Mouse (Mus musculus): ENCODE measurements around the gene Hyal1. TPM values are rescaled to one million over a fixed set of nuclear protein-coding genes. Genes with fewer than 3 reads are reported as not detected.

The Hyal1 gene
- total and polyA plus RNA-seq, 3 experiments, result 2.2 to 7.3 (median 2.3) TPM

DNA sequence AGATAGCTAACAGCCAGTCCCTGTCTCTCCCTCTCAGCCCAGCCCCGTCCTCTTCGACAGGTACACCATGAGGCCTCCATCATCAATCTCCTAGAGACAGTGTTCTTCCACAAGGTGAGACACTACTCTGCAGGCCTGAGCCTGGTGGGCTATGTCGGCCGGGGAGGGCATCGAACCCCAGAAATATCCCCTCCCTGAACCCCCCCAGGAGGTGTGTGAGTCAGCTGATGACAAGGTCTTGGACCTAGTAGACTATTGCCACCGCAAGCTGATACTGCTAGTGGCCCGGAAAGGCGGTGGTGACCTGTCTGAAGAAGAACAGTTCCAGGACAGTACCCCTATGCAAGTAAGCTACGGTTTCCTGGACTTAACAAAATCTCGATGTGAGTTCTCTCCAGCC is 27.9 kb upstream of the Hyal1 start:
- no peaks in the 10 kb centered on the region for H3K9me3 ChIP-seq (replicated peaks)
- DNase-seq (ENCODE audit: low spot score) (no peak), ATAC-seq (ENCODE audit: extremely low read depth, insufficient number of reproducible peaks, low FRiP score, poor library complexity, severe bottlenecking) (no peak)
- peaks cover 5% of the 10 kb centered on the region; the same call in 1 of the 2 replicates for H3K27me3 ChIP-seq (ENCODE audit: insufficient read depth, low read length)
- H3K36me3 ChIP-seq (replicated peaks), result peaks cover 40% of the 10 kb centered on the region
- TF ChIP-seq POLR2AphosphoS5 (IDR thresholded peaks at IDR 0.05; ENCODE audit: insufficient replicate concordance, low read depth, low read length) (no peak), GATA1 (IDR thresholded peaks at IDR 0.05; ENCODE audit: borderline replicate concordance, low read length) (no peak), TAL1 (conservative IDR thresholded peaks at IDR 0.05; ENCODE audit: low read depth, low read length) (no peak), GATA2 (IDR thresholded peaks at IDR 0.05; ENCODE audit: borderline replicate concordance, low read depth, low read length) (no peak), CTCF (IDR thresholded peaks at IDR 0.05; ENCODE audit: low read depth, low read length) (no peak)
- H3K4me1 ChIP-seq (ENCODE audit: insufficient read depth, low read depth, low read length), result peaks cover 79% of the 10 kb centered on the region
- no peak overlapping the region for H3K4me3 ChIP-seq (ENCODE audit: low read depth, low read length)

DNA sequence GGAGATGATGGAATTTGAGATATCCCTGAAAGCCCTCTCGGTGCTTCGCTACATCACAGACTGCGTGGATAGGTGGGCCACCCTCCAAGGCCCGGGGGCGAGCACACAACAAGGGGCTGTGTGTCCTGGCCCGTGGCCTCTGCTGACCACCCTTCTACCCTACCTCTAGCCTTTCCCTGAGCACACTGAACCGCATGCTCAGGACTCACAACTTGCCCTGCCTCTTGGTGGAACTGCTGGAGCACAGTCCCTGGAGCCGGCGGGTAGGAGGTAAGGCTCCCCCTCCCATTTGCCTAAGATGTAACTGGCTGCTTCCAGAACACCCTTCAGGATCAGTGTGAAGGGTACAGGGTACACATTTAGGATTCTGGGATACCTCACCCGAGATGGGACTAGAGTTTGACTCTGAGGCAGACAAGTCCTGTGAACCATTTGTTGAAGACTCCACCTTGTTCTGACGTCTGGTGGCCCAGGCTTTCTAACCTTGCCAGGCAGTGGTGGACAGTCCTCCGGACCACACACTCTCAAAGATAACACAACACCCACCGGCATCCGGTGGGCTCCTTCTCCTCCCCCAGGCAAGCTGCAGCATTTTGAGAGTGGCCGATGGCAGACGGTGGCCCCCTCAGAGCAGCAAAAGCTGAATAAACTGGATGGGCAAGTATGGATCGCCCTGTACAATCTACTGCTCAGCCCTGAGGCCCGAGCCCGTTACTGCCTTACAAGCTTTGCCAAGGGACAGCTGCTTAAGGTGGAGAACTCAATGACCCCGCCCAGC is 27.2 kb upstream of the Hyal1 start:
- TF ChIP-seq GATA2 (IDR thresholded peaks at IDR 0.05; ENCODE audit: borderline replicate concordance, low read depth, low read length) (no peak), POLR2AphosphoS5 (IDR thresholded peaks at IDR 0.05; ENCODE audit: insufficient replicate concordance, low read depth, low read length) (no peak), CTCF (IDR thresholded peaks at IDR 0.05; ENCODE audit: low read depth, low read length) (no peak), GATA1 (IDR thresholded peaks at IDR 0.05; ENCODE audit: borderline replicate concordance, low read length) (no peak), TAL1 (conservative IDR thresholded peaks at IDR 0.05; ENCODE audit: low read depth, low read length) (no peak)

DNA sequence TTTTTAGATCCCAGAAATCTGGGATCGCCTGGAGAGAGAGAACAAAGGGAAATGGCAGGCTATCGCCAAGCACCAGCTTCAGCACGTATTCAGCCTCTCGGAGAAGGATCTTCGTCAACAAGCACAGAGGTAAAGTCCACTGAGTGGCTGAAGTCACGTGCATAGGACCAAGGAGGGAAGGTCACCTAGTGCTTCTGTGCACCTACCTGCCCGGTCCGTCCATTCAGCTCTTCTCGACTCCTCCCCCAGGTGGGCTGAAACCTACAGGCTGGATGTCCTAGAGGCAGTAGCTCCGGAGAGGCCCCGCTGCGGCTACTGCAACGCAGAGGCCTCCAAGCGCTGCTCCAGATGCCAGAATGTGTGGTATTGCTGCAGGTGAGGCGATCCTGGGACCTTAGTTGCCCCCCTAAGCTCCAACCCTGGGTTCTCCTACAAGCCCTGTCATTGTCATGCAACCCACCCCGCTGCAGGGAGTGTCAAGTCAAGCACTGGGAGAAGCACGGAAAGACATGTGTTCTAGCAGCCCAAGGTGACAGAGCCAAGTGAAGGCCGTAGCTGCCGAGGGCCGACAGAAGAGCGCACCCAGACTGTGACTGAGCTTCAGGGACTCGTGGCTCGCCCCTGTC is 26.1 kb upstream of the Hyal1 start:
- H3K4me1 ChIP-seq (ENCODE audit: insufficient read depth, low read depth, low read length), result peaks cover 70% of the 10 kb centered on the region
- ATAC-seq (ENCODE audit: extremely low read depth, insufficient number of reproducible peaks, low FRiP score, poor library complexity, severe bottlenecking) (no peak), DNase-seq (ENCODE audit: low spot score) (no peak)
- peaks cover 23% of the 10 kb centered on the region for H3K36me3 ChIP-seq (replicated peaks)
- TF ChIP-seq POLR2AphosphoS5 (IDR thresholded peaks at IDR 0.05; ENCODE audit: insufficient replicate concordance, low read depth, low read length) (no peak), GATA1 (IDR thresholded peaks at IDR 0.05; ENCODE audit: borderline replicate concordance, low read length) (no peak), CTCF (IDR thresholded peaks at IDR 0.05; ENCODE audit: low read depth, low read length) (no peak), GATA2 (IDR thresholded peaks at IDR 0.05; ENCODE audit: borderline replicate concordance, low read depth, low read length) (no peak), TAL1 (conservative IDR thresholded peaks at IDR 0.05; ENCODE audit: low read depth, low read length) (no peak)
- H3K27me3 ChIP-seq (ENCODE audit: insufficient read depth, low read length), result peaks cover 5% of the 10 kb centered on the region; the same call in 1 of the 2 replicates
- H3K9me3 ChIP-seq (replicated peaks), result no peaks in the 10 kb centered on the region
- peak overlapping the region; percentile 73; the same call in 1 of the 2 replicates for H3K4me3 ChIP-seq (ENCODE audit: low read depth, low read length)

More for the DNA sequence above, 27.2 kb upstream of the Hyal1 start:
- peaks cover 34% of the 10 kb centered on the region for H3K36me3 ChIP-seq (replicated peaks)
- DNase-seq (ENCODE audit: low spot score) (no peak), ATAC-seq (ENCODE audit: extremely low read depth, insufficient number of reproducible peaks, low FRiP score, poor library complexity, severe bottlenecking) (no peak)
- H3K4me3 ChIP-seq (ENCODE audit: low read depth, low read length), result no peak overlapping the region
- peaks cover 75% of the 10 kb centered on the region for H3K4me1 ChIP-seq (ENCODE audit: insufficient read depth, low read depth, low read length)
- H3K27me3 ChIP-seq (ENCODE audit: insufficient read depth, low read length), result peaks cover 5% of the 10 kb centered on the region; the same call in 1 of the 2 replicates
- no peaks in the 10 kb centered on the region for H3K9me3 ChIP-seq (replicated peaks)

DNA sequence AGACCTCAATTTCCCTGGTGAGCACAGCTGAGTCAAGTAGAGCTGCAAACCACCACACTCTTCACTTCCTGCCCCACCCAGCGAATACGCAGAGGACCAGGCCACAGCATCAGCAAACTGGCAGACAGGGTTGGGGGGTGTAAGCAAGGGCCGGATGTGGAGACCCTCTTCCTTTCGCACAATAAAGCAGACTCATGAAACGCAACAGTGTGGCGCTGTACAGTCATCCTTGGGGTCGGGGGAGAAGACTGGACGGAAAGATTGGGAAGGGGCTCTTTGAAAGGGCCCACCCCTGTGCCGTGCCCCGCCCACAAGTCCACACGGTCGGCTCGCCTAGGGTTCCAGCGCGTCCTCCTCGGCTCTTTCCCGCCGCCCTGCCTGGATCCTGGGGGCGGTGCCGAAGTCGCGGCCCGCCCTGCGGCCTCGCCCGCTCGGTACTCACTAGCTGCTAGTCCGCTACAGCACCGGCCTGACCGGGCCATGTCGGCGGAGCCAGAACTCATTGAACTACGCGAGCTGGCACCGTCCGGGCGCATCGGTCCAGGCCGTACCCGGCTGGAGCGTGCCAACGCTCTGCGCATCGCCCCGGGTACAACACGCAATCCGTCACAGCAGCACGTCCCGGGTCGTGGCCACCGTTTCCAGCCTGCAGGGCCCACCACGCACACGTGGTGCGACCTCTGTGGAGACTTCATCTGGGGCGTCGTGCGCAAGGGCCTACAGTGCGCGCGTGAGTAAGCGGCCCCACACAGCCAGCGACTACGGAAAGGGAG is 25.4 kb upstream of the Hyal1 start, which contains the start of gene Rassf1:
Gene Rassf1 (plus strand): TSS at position 439 of the 773 bp plus-strand sequence.
- no peak for ATAC-seq (ENCODE audit: extremely low read depth, insufficient number of reproducible peaks, low FRiP score, poor library complexity, severe bottlenecking)
- peak; percentile 52 for DNase-seq (ENCODE audit: low spot score)
- Histone ChIP-seq H3K9me3 (replicated peaks) (no peaks in the 10 kb centered on the region), H3K27me3 (ENCODE audit: insufficient read depth, low read length) (peaks cover 5% of the 10 kb centered on the region; the same call in 1 of the 2 replicates), H3K4me3 (ENCODE audit: low read depth, low read length) (peak within 1 kb of the TSS; percentile 73), H3K36me3 (replicated peaks) (peaks cover 17% of the 10 kb centered on the region), H3K4me1 (ENCODE audit: insufficient read depth, low read depth, low read length) (peaks cover 69% of the 10 kb centered on the region)
- TF ChIP-seq GATA2 (IDR thresholded peaks at IDR 0.05; ENCODE audit: borderline replicate concordance, low read depth, low read length), result no peak
- no peak for TF ChIP-seq TAL1 (conservative IDR thresholded peaks at IDR 0.05; ENCODE audit: low read depth, low read length)
- no peak for TF ChIP-seq POLR2AphosphoS5 (IDR thresholded peaks at IDR 0.05; ENCODE audit: insufficient replicate concordance, low read depth, low read length)
- no peak for TF ChIP-seq GATA1 (IDR thresholded peaks at IDR 0.05; ENCODE audit: borderline replicate concordance, low read length)
- no peak for TF ChIP-seq CTCF (IDR thresholded peaks at IDR 0.05; ENCODE audit: low read depth, low read length)

DNA sequence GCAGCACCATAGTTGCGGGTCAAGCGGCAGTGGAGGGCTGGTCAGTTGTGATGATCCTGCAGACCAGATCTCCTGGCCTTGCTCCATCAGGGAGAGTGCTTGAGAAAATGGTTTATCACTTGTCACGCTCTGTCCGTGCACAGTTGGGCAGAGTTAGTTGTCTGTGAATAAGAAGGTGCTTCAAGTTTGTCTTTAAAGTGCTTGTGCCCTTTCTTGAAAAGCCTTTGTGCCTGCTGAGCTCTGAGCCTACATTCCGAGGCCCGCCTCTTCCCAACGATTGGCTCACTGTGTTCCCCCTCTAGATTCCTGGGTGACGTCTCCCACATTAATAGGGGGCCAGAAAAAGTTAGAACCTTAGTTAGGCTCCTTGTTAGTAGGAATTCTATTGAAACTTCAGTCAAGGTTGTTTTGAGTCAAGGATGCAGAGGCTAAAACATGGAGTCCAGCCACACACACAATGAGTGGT is 24.8 kb upstream of the Hyal1 start:
- DNase-seq (ENCODE audit: low spot score) (no peak), ATAC-seq (ENCODE audit: extremely low read depth, insufficient number of reproducible peaks, low FRiP score, poor library complexity, severe bottlenecking) (no peak)
- TF ChIP-seq GATA1 (IDR thresholded peaks at IDR 0.05; ENCODE audit: borderline replicate concordance, low read length), result no peak
- no peak for TF ChIP-seq CTCF (IDR thresholded peaks at IDR 0.05; ENCODE audit: low read depth, low read length)
- TF ChIP-seq GATA2 (IDR thresholded peaks at IDR 0.05; ENCODE audit: borderline replicate concordance, low read depth, low read length), result no peak
- TF ChIP-seq POLR2AphosphoS5 (IDR thresholded peaks at IDR 0.05; ENCODE audit: insufficient replicate concordance, low read depth, low read length), result no peak
- TF ChIP-seq TAL1 (conservative IDR thresholded peaks at IDR 0.05; ENCODE audit: low read depth, low read length), result no peak
- Histone ChIP-seq H3K4me3 (ENCODE audit: low read depth, low read length) (peak overlapping the region; percentile 73), H3K36me3 (replicated peaks) (peaks cover 21% of the 10 kb centered on the region), H3K27me3 (ENCODE audit: insufficient read depth, low read length) (peaks cover 5% of the 10 kb centered on the region; the same call in 1 of the 2 replicates), H3K4me1 (ENCODE audit: insufficient read depth, low read depth, low read length) (peaks cover 69% of the 10 kb centered on the region), H3K9me3 (replicated peaks) (no peaks in the 10 kb centered on the region)

All from G1E (cell line).